Mouse (Mus musculus) left cerebral cortex, adult 11 months (tissue): ENCODE data around the gene Ckmt2.
A peak's percentile ranks its signal among the peaks of the same experiment; 100 is the strongest.

Experiments
- DNase-seq: peaks from one replicate; pipeline ENCODE4 v3.0.0; 2022; ENCODE audit warnings: low spot score

Ckmt2 gene

GRCm38 (mm10) chr13:91873734-91874329 lies 2.9 kb downstream of the Ckmt2 start:
- DNase-seq, result no peak

GRCm38 (mm10) chr13:91868577-91868976 lies 8.1 kb downstream of the Ckmt2 start:
- DNase-seq, result no peak

- no peak for DNase-seq
Observed at GRCm38 (mm10) chr13:91858835-91859234, 17.9 kb downstream of the Ckmt2 start.

GRCm38 (mm10) chr13:91857427-91857826 lies 19.3 kb downstream of the Ckmt2 start:
- no peak for DNase-seq

- no peak for DNase-seq
Observed at GRCm38 (mm10) chr13:91854412-91854811, 22.3 kb downstream of the Ckmt2 start.

GRCm38 (mm10) chr13:91827876-91828275 lies 48.8 kb downstream of the Ckmt2 start:
- DNase-seq, result no peak

GRCm38 (mm10) chr13:91826066-91826465 lies 50.6 kb downstream of the Ckmt2 start:
- no peak for DNase-seq

GRCm38 (mm10) chr13:91824845-91825550 lies 51.7 kb downstream of the Ckmt2 start:
- DNase-seq, result no peak

- no peak for DNase-seq
Observed at GRCm38 (mm10) chr13:91823735-91824134, 53.0 kb downstream of the Ckmt2 start.

- DNase-seq, result no peak
Observed at GRCm38 (mm10) chr13:91814670-91815069, 62.0 kb downstream of the Ckmt2 start.

GRCm38 (mm10) chr13:91809476-91809875 lies 67.2 kb downstream of the Ckmt2 start:
- DNase-seq, result no peak

GRCm38 (mm10) chr13:91807874-91808575 lies 68.7 kb downstream of the Ckmt2 start:
- no peak for DNase-seq

- peak; percentile 85 for DNase-seq
Observed at GRCm38 (mm10) chr13:91807155-91807839, 69.4 kb downstream of the Ckmt2 start, which contains the start of gene Zcchc9. Gene Zcchc9, minus strand, starts transcription at chr13:91807705.
